Mouse (Mus musculus): ENCODE results near the gene Esp24. TPM values are rescaled to one million over a fixed set of nuclear protein-coding genes. Genes with fewer than 3 reads are reported as not detected.

The Esp24 gene
- total and polyA plus RNA-seq, 3 experiments = not detected

Other genes with a start within 250 kb of the Esp24 start
- gene Gm21903, start 6.6 kb downstream of the Esp24 start, total RNA-seq (2012; rRNA removed) = not detected in 2 replicates
- not detected in 2 replicates for gene Gm21903, start 6.6 kb downstream of the Esp24 start, total RNA-seq (2014; rRNA removed)
- not detected in 2 replicates for gene Gm21903, start 6.6 kb downstream of the Esp24 start, polyA plus RNA-seq (2012; ENCODE audit: insufficient read length, low read depth)
- not detected in 2 replicates for gene Esp23, start 40.3 kb downstream of the Esp24 start, total RNA-seq (2012; rRNA removed)
- not detected in 2 replicates for gene Esp23, start 40.3 kb downstream of the Esp24 start, total RNA-seq (2014; rRNA removed)
- gene Esp23, start 40.3 kb downstream of the Esp24 start, polyA plus RNA-seq (2012; ENCODE audit: insufficient read length, low read depth) = not detected in 2 replicates
- gene Esp22, start 58.6 kb downstream of the Esp24 start, total RNA-seq (2012; rRNA removed) = not detected in 2 replicates
- gene Esp22, start 58.6 kb downstream of the Esp24 start, total RNA-seq (2014; rRNA removed) = not detected in 2 replicates
- gene Esp22, start 58.6 kb downstream of the Esp24 start, polyA plus RNA-seq (2012; ENCODE audit: insufficient read length, low read depth) = not detected in 2 replicates

Data from CH12.LX (cell line).